Mouse (Mus musculus): ENCODE measurements around the gene Gcc1. TPM values are rescaled to one million over a fixed set of nuclear protein-coding genes. Genes with fewer than 3 reads are reported as not detected.

Gcc1 gene
- polyA plus RNA-seq, 1 experiment from 2014 or later: 11.4 TPM

DNA sequence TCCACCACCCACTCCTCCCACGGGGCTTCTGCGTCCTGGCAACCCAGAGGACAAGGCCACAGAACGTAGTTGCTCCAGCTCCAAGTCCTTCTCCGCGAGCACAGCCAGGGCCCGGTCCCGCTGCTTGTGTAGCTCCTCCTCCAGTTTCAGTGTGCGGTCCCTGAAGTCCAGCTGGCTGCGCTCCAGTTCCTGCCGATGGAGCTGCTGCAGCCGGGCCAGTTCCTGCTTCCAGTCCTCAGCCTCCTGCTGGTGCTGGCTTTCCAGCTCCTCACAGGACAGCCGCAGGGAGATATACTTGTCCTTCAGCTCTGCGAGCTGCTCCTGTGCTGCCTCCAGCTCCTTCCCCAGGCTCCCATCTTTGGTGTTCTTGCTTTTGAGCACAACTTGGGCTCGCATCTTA lies 9.7 kb downstream of the Gcc1 start:
- 94% methylated on average over 14 of the region's 14 CpGs for WGBS
- no peak overlapping the region for H3K27ac ChIP-seq (replicated peaks)
- no peak for DNase-seq (ENCODE audit: low spot score)
- no peaks in the 10 kb centered on the region for H3K27me3 ChIP-seq (ENCODE audit: low read depth, poor library complexity, severe bottlenecking)
- H3K4me1 ChIP-seq: peaks cover 30% of the 10 kb centered on the region
- H3K9me3 ChIP-seq (replicated peaks): no peaks in the 10 kb centered on the region
- peaks cover 56% of the 10 kb centered on the region for H3K36me3 ChIP-seq
- no peak overlapping the region for H3K4me3 ChIP-seq

DNA sequence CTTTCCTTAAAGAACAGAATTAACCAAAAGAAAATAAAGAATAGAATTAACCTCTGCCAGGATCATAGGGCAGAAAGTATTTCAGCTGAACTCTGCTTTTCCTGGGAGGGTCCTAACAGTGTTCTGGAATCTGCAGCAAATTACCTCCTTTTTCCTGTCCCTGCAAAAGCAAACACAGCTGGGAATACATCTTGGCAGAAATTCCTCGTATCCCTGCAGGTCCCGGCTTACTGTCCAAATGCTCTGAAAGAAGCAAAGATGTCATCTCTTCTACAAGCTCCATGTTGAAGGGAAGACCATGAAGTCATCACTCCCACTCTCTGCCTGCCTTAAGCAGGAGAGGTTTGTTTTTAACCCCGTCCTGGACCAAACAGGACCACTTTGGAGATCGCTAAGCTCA lies 11.2 kb downstream of the Gcc1 start:
- H3K4me1 ChIP-seq: peaks cover 26% of the 10 kb centered on the region
- H3K9me3 ChIP-seq (replicated peaks): no peaks in the 10 kb centered on the region
- DNase-seq (ENCODE audit: low spot score): no peak
- H3K36me3 ChIP-seq: peaks cover 58% of the 10 kb centered on the region
- no peak overlapping the region for H3K4me3 ChIP-seq
- 74% methylated on average over 4 of the region's 4 CpGs for WGBS
- H3K27me3 ChIP-seq (ENCODE audit: low read depth, poor library complexity, severe bottlenecking): no peaks in the 10 kb centered on the region
- no peak overlapping the region for H3K27ac ChIP-seq (replicated peaks)

DNA sequence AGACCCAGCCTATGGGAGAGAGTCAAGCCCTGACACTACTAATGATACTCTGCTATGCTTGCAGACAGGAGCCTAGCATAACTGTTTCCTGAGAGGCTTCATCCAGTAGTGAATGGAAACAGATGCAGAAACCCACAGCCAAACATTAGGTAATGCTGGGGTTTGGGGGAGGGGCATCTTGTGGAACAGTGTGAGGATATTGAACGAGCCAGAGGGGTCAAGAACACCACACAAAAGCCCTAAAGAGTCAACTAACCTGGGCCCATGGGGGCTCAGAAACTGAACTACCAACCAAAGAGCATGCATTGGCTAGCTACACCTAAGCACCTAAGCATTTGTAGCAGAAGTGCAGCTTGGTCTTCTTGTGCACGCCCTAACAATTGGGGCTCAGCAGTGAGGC lies 17.0 kb downstream of the Gcc1 start:
- WGBS: 78% methylated on average over 2 of the region's 2 CpGs
- no peaks in the 10 kb centered on the region for H3K9me3 ChIP-seq (replicated peaks)
- no peaks in the 10 kb centered on the region for H3K27me3 ChIP-seq (ENCODE audit: low read depth, poor library complexity, severe bottlenecking)
- peaks cover 25% of the 10 kb centered on the region for H3K36me3 ChIP-seq
- no peaks in the 10 kb centered on the region for H3K4me1 ChIP-seq
- no peak overlapping the region for H3K27ac ChIP-seq (replicated peaks)
- no peak for DNase-seq (ENCODE audit: low spot score)
- no peak overlapping the region for H3K4me3 ChIP-seq

GRCm38 (mm10) chr6:28410053-28410452 lies 18.1 kb downstream of the Gcc1 start:
- Histone ChIP-seq H3K9me3 (replicated peaks) (no peaks in the 10 kb centered on the region; the same call in 1 of the 2 replicates), H3K4me1 (no peaks in the 10 kb centered on the region), H3K36me3 (peaks cover 13% of the 10 kb centered on the region), H3K27ac (replicated peaks) (no peak overlapping the region), H3K4me3 (no peak overlapping the region), H3K27me3 (ENCODE audit: low read depth, poor library complexity, severe bottlenecking) (no peaks in the 10 kb centered on the region)
- WGBS: 87% methylated on average over 9 of the region's 9 CpGs
- DNase-seq (ENCODE audit: low spot score): no peak

DNA sequence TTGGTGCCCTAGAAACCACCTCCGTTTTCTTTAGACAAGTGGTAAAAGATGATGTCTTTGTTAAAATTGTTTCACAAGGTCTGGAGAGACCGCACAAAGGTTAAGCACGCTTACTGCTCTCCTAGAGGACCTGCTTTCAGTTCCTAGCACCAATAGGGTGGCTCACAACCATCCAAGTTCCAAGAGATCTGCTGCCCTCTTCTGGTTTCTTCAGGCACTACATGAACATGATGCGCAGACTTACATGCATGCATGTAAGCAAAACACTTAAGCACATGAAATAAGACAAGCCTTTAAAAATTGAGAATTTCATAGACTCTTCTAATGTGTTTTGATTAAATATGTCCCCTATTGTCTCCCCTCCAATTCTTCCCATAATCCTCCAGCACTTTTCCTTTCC lies 28.4 kb downstream of the Gcc1 start:
- peaks cover 25% of the 10 kb centered on the region for H3K4me1 ChIP-seq
- H3K9me3 ChIP-seq (replicated peaks): peaks cover 13% of the 10 kb centered on the region; the same call in 1 of the 2 replicates
- peaks cover 43% of the 10 kb centered on the region for H3K27me3 ChIP-seq (ENCODE audit: low read depth, poor library complexity, severe bottlenecking)
- no peak overlapping the region for H3K4me3 ChIP-seq
- H3K27ac ChIP-seq (replicated peaks): no peak overlapping the region
- 90% methylated on average over 4 of the region's 4 CpGs for WGBS
- DNase-seq (ENCODE audit: low spot score): no peak
- no peaks in the 10 kb centered on the region for H3K36me3 ChIP-seq

DNA sequence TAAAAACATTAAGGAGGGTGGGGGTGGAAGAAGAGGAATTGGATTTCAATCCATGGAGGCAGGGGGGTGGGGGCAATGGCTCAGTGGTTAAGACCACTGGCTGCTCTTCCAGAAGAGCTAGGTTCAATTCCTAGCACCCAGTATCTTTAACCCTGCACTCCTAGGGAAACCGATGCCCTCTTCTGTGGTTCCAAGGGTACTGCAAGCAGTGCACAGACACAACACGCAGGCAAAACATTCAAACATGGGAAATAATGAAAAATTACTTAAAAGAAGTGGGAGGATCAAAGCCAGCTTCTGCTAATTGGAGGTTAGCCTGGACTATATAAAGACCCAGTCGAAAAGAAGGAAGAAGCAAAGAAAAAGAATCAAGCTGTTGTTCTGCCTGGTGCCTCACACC lies 29.5 kb downstream of the Gcc1 start:
- H3K4me1 ChIP-seq: peaks cover 25% of the 10 kb centered on the region
- DNase-seq (ENCODE audit: low spot score): no peak
- WGBS: 80% methylated on average over 3 of the region's 3 CpGs
- H3K27ac ChIP-seq (replicated peaks): no peak overlapping the region
- peaks cover 4% of the 10 kb centered on the region; the same call in 1 of the 2 replicates for H3K9me3 ChIP-seq (replicated peaks)
- no peak overlapping the region for H3K4me3 ChIP-seq
- peaks cover 4% of the 10 kb centered on the region; the same call in 1 of the 2 replicates for H3K36me3 ChIP-seq
- peaks cover 54% of the 10 kb centered on the region for H3K27me3 ChIP-seq (ENCODE audit: low read depth, poor library complexity, severe bottlenecking)

DNA sequence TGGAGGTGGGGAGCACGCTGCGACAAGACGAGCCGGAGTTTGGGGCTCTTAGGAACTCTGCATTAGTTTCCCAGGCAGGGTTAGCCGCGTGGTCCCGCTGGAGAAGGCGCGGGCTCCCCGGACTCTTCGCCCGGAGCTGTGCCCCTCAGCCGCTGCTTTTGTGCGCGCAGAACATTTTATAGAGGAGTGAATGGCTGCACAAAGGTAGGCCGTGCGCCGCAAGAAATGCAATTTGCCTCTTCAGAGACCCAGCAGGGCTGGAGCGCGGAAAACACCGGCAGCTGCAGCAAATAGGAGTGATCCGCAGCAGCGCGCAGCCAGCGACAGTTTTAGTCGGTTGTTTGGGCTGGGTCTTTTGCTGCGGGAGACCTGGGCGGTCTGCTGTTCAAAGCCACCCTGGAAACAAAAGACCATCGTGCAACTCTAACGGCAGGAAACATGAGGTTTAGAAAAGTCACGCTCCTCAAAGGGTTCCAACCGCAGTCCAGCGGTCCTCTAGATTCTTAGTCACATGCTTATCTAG lies 30.4 kb downstream of the Gcc1 start, which contains the start of gene Zfp800:
TSS of gene Zfp800 (minus strand) at position 325 of the 523 bp plus-strand sequence.
- peak; percentile 71 for DNase-seq (ENCODE audit: low spot score)
- Histone ChIP-seq H3K4me3 (peak within 1 kb of the TSS; percentile 57), H3K27me3 (ENCODE audit: low read depth, poor library complexity, severe bottlenecking) (peaks cover 55% of the 10 kb centered on the region), H3K36me3 (peaks cover 5% of the 10 kb centered on the region; the same call in 1 of the 2 replicates), H3K4me1 (peaks cover 25% of the 10 kb centered on the region), H3K9me3 (replicated peaks) (peaks cover 4% of the 10 kb centered on the region; the same call in 1 of the 2 replicates), H3K27ac (replicated peaks) (peak within 1 kb of the TSS; percentile 91)
- under 1% methylated on average over 33 of the region's 33 CpGs for WGBS

DNA sequence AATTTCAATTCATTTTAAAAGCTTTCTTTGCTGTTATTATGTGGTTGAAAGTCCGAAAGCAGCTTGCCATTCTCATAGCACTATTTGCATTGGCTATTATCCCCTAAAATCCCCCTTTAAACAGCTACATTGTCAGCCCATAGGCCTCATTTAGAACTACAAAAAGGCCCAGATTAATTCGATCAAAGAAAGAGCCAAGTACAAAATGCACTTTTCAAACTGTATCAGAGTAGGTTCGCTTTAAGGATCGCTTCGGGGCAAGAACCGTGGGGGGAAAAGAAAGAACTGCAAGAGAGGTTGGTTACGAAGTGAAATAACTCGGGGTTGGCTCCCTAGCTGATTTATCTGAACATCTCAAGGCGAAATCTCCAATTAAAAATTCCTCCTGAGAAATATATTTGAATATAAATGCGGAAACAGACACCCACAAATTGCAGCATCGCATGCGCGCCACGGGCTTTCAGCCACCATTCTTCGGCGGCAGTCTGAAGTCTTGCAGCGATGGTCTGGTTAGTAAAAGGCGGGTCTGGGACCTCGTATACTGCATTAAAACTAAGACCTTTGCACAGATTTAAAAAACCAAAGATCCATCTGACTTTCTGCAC lies 31.2 kb downstream of the Gcc1 start:
- Histone ChIP-seq H3K4me1 (peaks cover 29% of the 10 kb centered on the region), H3K27me3 (ENCODE audit: low read depth, poor library complexity, severe bottlenecking) (peaks cover 55% of the 10 kb centered on the region), H3K4me3 (peak overlapping the region; percentile 57), H3K27ac (replicated peaks) (peak overlapping the region; percentile 91), H3K36me3 (peaks cover 5% of the 10 kb centered on the region; the same call in 1 of the 2 replicates), H3K9me3 (replicated peaks) (peaks cover 4% of the 10 kb centered on the region; the same call in 1 of the 2 replicates)
- peak; percentile 57 for DNase-seq (ENCODE audit: low spot score)
- under 1% methylated on average over 19 of the region's 19 CpGs for WGBS

DNA sequence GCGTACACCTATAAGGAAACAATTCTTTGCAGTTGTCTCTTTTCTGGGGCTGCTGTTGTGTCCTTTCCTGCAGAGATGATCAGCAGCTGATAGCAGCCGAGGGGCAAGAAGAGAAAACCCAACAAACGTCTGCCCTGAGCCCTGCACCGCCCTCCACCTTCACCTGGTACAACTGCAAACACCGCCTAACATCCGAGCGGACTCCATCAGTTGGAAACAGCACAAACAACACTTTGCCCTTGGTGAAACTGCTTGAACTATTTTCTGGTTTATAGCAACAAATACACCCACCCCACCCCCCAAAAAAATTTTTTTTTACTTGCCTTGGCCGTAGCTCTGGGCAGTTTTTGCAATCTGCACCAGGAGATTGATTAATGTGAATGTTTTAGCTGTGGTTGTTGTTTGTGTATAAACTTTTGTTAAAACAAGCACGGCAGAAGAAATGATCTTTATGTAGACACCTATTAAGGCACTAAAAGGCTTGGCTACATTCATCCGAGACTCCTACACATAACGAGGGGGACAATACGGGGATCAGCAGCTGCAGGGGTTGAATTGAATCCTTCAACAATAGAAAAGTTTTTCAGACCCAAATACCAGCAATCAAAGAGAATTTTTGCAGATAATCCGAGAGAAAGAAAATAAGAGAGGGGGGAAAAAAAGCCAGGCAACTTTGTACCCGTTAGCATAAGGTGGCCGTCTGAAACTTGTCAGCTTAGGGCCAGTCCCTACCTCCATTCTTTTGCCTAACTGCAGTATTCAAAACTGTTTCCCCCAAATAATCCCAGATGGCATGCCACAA lies 31.9 kb downstream of the Gcc1 start:
- Histone ChIP-seq H3K27ac (replicated peaks) (peak overlapping the region; percentile 91), H3K27me3 (ENCODE audit: low read depth, poor library complexity, severe bottlenecking) (peaks cover 52% of the 10 kb centered on the region), H3K9me3 (replicated peaks) (peaks cover 4% of the 10 kb centered on the region; the same call in 1 of the 2 replicates), H3K4me1 (peaks cover 29% of the 10 kb centered on the region), H3K4me3 (peak overlapping the region; percentile 57), H3K36me3 (peaks cover 5% of the 10 kb centered on the region; the same call in 1 of the 2 replicates)
- WGBS: 16% methylated on average over 15 of the region's 15 CpGs
- DNase-seq (ENCODE audit: low spot score): peak; percentile 33

- 93% methylated on average over 3 of the region's 3 CpGs for WGBS
- no peaks in the 10 kb centered on the region for H3K9me3 ChIP-seq (replicated peaks)
- peaks cover 5% of the 10 kb centered on the region; the same call in 1 of the 2 replicates for H3K4me1 ChIP-seq
- H3K27ac ChIP-seq (replicated peaks): no peak overlapping the region
- no peak overlapping the region for H3K4me3 ChIP-seq
- DNase-seq (ENCODE audit: low spot score): no peak
- peaks cover 3% of the 10 kb centered on the region; the same call in 1 of the 2 replicates for H3K36me3 ChIP-seq
- H3K27me3 ChIP-seq (ENCODE audit: low read depth, poor library complexity, severe bottlenecking): peaks cover 5% of the 10 kb centered on the region
Measured at GRCm38 (mm10) chr6:28389038-28389437, 39.2 kb downstream of the Gcc1 start.

GRCm38 (mm10) chr6:28385169-28385568 lies 43.0 kb downstream of the Gcc1 start:
- Histone ChIP-seq H3K27me3 (ENCODE audit: low read depth, poor library complexity, severe bottlenecking) (no peaks in the 10 kb centered on the region), H3K9me3 (replicated peaks) (no peaks in the 10 kb centered on the region), H3K27ac (replicated peaks) (no peak overlapping the region), H3K4me1 (no peaks in the 10 kb centered on the region), H3K36me3 (no peaks in the 10 kb centered on the region), H3K4me3 (no peak overlapping the region)
- DNase-seq (ENCODE audit: low spot score): no peak
- WGBS: 94% methylated on average over 3 of the region's 3 CpGs

DNA sequence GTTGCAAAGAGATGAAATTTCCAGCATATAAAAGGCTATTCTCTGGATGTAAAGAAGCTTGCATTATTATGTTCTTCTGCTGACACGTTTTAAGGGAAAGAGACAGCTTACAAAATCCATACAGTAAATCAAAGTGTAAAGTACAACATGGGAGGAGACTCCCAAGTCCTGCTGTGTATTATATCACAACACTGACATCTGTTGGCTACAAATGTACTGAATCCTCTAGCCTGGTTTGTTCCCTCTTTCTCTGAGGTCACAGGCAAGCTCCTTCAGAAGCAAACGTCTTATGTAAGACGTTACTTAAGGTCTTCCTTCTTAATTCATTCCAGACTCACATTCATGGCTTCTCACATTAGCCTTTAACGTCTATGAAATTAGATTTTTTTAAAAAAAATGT lies 46.2 kb downstream of the Gcc1 start:
- Histone ChIP-seq H3K36me3 (no peaks in the 10 kb centered on the region), H3K27ac (replicated peaks) (no peak overlapping the region), H3K4me1 (no peaks in the 10 kb centered on the region), H3K9me3 (replicated peaks) (no peaks in the 10 kb centered on the region), H3K27me3 (ENCODE audit: low read depth, poor library complexity, severe bottlenecking) (no peaks in the 10 kb centered on the region), H3K4me3 (no peak overlapping the region)
- WGBS: 65% methylated on average over 4 of the region's 4 CpGs
- no peak for DNase-seq (ENCODE audit: low spot score)

All from midbrain, embryonic 10.5 days (tissue).